Mouse (Mus musculus) T-cell, adult 2 months (primary cell): ENCODE results near the gene Col5a2.
"Not testable (repeated sequence)": the region's sequence is repeated elsewhere in the genome, so short reads cannot be mapped to it uniquely, and the experiment has no call there.

Experiments
- DNase-seq: peaks from one replicate; pipeline ENCODE4 v3.0.0; 2022; ENCODE audit warnings: low spot score

Col5a2 gene

GRCm38 (mm10) chr1:45502865-45503332, at the start of gene Col5a2:
Gene Col5a2 (minus strand): TSS chr1:45503282.
- DNase-seq = no peak

- DNase-seq = no peak
Observed at GRCm38 (mm10) chr1:45550531-45550930, 47.4 kb upstream of the Col5a2 start.

- no peak for DNase-seq
Observed at GRCm38 (mm10) chr1:45541888-45542287, 38.8 kb upstream of the Col5a2 start.

GRCm38 (mm10) chr1:45541161-45541560, 38.1 kb upstream of the Col5a2 start:
- DNase-seq = no peak

GRCm38 (mm10) chr1:45531486-45531885, 28.4 kb upstream of the Col5a2 start:
- DNase-seq = no peak

GRCm38 (mm10) chr1:45527476-45527875, 24.4 kb upstream of the Col5a2 start:
- DNase-seq = not testable (repeated sequence)

- DNase-seq = no peak
Observed at GRCm38 (mm10) chr1:45523601-45524000, 20.5 kb upstream of the Col5a2 start.

GRCm38 (mm10) chr1:45521486-45521885, 18.4 kb upstream of the Col5a2 start:
- no peak for DNase-seq

- no peak for DNase-seq
Observed at GRCm38 (mm10) chr1:45502241-45502741, 791 bp downstream of the Col5a2 start.

- no peak for DNase-seq
Observed at GRCm38 (mm10) chr1:45501437-45501836, 1.6 kb downstream of the Col5a2 start.

GRCm38 (mm10) chr1:45500456-45500855, 2.6 kb downstream of the Col5a2 start:
- DNase-seq = no peak

GRCm38 (mm10) chr1:45495025-45495424, 8.1 kb downstream of the Col5a2 start:
- DNase-seq = no peak

GRCm38 (mm10) chr1:45492130-45492723, 10.9 kb downstream of the Col5a2 start:
- DNase-seq = no peak

- DNase-seq = no peak
Observed at GRCm38 (mm10) chr1:45490451-45490850, 12.6 kb downstream of the Col5a2 start.

- DNase-seq = no peak
Observed at GRCm38 (mm10) chr1:45488291-45488690, 14.8 kb downstream of the Col5a2 start.

GRCm38 (mm10) chr1:45483001-45483400, 20.1 kb downstream of the Col5a2 start:
- no peak for DNase-seq

GRCm38 (mm10) chr1:45481876-45482275, 21.2 kb downstream of the Col5a2 start:
- DNase-seq = no peak

GRCm38 (mm10) chr1:45479087-45479486, 24.0 kb downstream of the Col5a2 start:
- DNase-seq = no peak

GRCm38 (mm10) chr1:45472751-45473150, 30.3 kb downstream of the Col5a2 start:
- no peak for DNase-seq

- no peak for DNase-seq
Observed at GRCm38 (mm10) chr1:45460767-45461166, 42.3 kb downstream of the Col5a2 start.

- no peak for DNase-seq
Observed at GRCm38 (mm10) chr1:45455763-45456162, 47.3 kb downstream of the Col5a2 start.

GRCm38 (mm10) chr1:45448856-45449255, 54.2 kb downstream of the Col5a2 start:
- no peak for DNase-seq

GRCm38 (mm10) chr1:45431922-45432321, 71.2 kb downstream of the Col5a2 start:
- DNase-seq = no peak

- no peak for DNase-seq
Observed at GRCm38 (mm10) chr1:45430520-45430919, 72.6 kb downstream of the Col5a2 start.
